Mouse (Mus musculus) heart, postnatal 0 days (tissue): ENCODE data around the gene Nmnat1.

Experiments used
- CTCF ChIP-seq: IDR thresholded peaks from 2 replicates; pipeline ENCODE4 v1.5.1; 2016; ENCODE audit warnings: antibody characterized with exemption, control low read depth, low read depth
- EP300 ChIP-seq: IDR thresholded peaks from 2 replicates; pipeline ENCODE4 v1.6.1; 2016; ENCODE audit warnings: antibody characterized with exemption, low read depth

DNA sequence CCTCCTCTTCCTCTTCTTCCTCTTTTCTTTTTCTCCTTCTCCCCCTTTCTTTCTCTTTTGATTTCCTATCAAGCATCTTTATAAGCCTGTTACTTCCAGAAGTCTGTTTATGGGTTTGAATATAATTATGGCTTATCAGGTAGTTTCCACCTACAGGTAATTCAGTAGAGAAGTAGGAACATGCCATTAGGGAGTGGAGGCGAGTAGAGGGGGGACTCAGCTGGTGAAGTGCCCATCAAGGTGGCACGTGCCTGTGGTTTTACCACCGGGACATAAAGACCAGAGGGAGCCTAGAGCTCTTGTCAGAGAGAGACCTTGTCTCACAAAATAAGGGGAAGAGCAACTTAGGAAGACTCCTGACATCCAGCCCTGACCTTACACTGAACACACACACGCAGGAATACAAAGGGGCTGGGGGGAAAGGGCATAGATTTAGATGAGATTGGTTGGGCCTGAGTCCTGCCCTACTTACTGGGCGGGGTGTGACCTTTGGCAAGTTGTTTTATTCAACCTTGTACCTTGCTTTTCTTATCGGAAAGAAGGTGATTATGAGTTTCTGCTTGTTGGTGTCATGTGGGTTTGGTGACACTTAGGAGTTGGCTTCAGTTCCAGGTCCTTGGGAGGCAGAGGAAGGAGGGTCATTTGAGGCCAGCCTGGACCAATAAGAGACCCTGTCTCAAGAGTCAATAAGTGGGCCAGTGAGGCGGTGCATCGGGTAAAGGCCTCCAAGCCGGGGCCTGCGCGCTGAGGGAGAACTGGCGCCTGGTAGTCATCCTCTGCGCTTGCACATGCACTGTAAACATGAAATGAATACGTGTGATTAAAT is 4.6 kb upstream of the Nmnat1 start:
- TF ChIP-seq CTCF = no peak
- no peak for TF ChIP-seq EP300
